Mouse (Mus musculus): ENCODE results near the gene Gpx4.

DNA sequence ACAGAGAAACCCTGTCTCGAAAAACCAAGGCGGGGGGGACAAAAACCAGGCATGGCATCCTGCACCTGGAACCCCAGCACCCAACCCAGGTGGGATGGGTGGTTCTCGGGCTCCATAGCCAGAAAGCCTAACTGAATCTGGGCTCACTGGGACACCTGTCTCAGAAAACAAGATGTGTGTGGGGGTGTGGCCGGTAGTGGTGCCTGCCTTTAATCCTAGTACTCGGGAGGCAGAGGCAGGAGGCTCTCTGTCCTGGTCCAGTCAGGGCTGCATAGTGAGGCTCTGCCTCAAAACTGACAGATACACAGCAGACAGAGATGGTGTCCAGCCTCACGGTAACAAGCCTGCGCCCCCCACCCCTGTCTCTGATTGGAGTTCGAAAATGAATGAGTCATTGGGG is 24.2 kb upstream of the Gpx4 start:
- TF ChIP-seq TCF3 (IDR thresholded peaks at IDR 0.05; ENCODE audit: insufficient read length, low read depth) (no peak), POLR2A (IDR thresholded peaks at IDR 0.05; ENCODE audit: insufficient read length, low read depth) (no peak), MYOG (IDR thresholded peaks at IDR 0.05; ENCODE audit: control insufficient read depth in 1 of 3, insufficient read depth in 1 of 3, insufficient read length in 2 of 3, low read depth in 2 of 3) (no peak), POLR2AphosphoS2 (IDR thresholded peaks at IDR 0.05; ENCODE audit: insufficient read length, low read depth) (no peak)
